Mouse (Mus musculus) kidney, adult 11 months (tissue): ENCODE data around the gene Scgb1b7.
"Not testable (repeated sequence)": the region's sequence is repeated elsewhere in the genome, so short reads cannot be mapped to it uniquely, and the experiment has no call there.

Source experiments
- DNase-seq: peaks from one replicate; pipeline ENCODE4 v3.0.0; 2022

The Scgb1b7 gene

DNA sequence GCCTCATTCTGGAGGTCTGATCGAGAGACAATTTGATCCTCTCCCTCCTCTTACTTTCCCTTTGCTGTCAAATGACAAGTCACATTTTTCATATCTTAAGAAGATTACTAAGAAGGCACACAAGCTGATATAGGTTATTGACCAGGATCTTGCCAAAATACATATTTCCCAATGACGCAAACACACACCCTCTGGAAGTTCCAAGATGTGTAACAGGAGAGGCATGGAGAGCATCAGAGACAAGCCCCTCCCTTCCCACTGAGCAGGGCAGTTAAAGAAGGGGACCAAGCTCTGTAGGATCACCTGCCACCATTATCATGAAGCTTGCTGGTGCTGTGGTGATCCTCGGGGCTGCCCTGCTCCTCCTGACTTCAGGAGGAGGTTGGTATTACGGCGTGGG lies at the start of gene Scgb1b7:
TSS of gene Scgb1b7 (plus strand) at position 301 of the 400 bp plus-strand sequence.
- not testable (repeated sequence) for DNase-seq

DNA sequence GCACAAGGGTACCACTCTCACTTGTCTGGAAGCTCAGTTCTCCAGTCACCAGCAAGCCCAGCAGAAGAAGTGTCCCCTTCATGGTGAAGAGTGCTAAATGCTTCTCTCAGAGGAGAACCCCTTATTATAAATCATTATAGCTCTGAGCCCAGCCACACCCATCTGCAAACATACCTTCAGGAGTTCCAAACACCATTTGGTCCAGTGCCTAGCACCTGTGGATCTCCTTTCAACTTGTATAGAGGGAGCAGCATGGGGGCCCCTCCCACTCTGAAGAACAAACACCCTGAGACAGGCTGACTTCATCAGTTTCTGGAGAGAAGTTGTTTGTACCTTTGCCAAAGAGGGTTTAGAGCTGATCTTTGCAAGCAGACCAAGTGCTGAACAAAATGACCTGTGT lies 6.8 kb upstream of the Scgb1b7 start, which contains the start of gene Scgb2b7:
TSS of gene Scgb2b7 (minus strand) at position 101 of the 400 bp plus-strand sequence.
- DNase-seq: not testable (repeated sequence)
